Mouse (Mus musculus) gonadal fat pad, adult 2 months (tissue): ENCODE measurements at regions not wholly inside any gene's neighbourhood (a gene's known extent, or its start where the extent isn't known, plus 50 kb on each side); places are given as distances from the start of the nearest gene placed in this dataset.

Experiments
- DNase-seq: peaks from one replicate; pipeline ENCODE4 v3.0.0-alpha.2; 2012; ENCODE audit warnings: low read depth

- DNase-seq, result no peak
Observed at GRCm38 (mm10) chr12:104567622-104568021, 94.5 kb upstream of the Gsc start.

GRCm38 (mm10) chr12:104562961-104563360, 89.8 kb upstream of the Gsc start:
- DNase-seq, result no peak

- DNase-seq, result peak; percentile 22
Observed at GRCm38 (mm10) chr12:104560934-104561565, 87.9 kb upstream of the Gsc start.

GRCm38 (mm10) chr12:104557761-104558160, 84.6 kb upstream of the Gsc start:
- DNase-seq, result no peak

- no peak for DNase-seq
Observed at GRCm38 (mm10) chr12:104557307-104557706, 84.2 kb upstream of the Gsc start.

- no peak for DNase-seq
Observed at GRCm38 (mm10) chr12:104548586-104548985, 75.5 kb upstream of the Gsc start.

- no peak for DNase-seq
Observed at GRCm38 (mm10) chr12:104547561-104547960, 74.4 kb upstream of the Gsc start.

GRCm38 (mm10) chr12:104545993-104546769, 73.1 kb upstream of the Gsc start:
- no peak for DNase-seq

- no peak for DNase-seq
Observed at GRCm38 (mm10) chr12:104539911-104540310, 66.8 kb upstream of the Gsc start.

GRCm38 (mm10) chr12:104538436-104538835, 65.3 kb upstream of the Gsc start:
- DNase-seq, result no peak

- DNase-seq, result no peak
Observed at GRCm38 (mm10) chr12:104531512-104532447, 58.6 kb upstream of the Gsc start.

GRCm38 (mm10) chr12:104530586-104530985, 57.5 kb upstream of the Gsc start:
- no peak for DNase-seq
